Mouse (Mus musculus): Measurements from ENCODE around the gene Phospho1.

DNA sequence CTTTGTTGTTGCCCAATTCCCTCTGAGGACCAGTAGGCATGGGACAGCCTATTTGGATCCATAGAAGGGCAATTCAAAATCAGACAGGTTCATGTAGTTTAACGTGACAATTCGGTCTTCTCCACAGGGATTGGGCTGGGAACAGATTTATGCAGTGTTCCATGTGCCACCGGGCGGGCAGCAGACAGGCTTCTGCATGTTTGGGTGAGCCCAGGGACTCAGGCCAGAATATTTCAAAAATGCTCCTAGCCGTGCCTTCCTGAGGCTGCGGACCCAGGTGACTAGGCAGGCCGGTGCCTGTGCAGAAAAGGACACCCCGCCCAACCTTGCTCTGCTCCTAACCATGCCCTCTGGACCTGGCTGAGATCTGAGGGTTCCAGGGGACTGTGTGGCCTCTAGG is 5.2 kb upstream of the Phospho1 start:
- TF ChIP-seq CTCF (IDR thresholded peaks at IDR 0.05; ENCODE audit: extremely low read depth, insufficient read length, insufficient replicate concordance, low read depth, low read length) (no peak), POLR2A (IDR thresholded peaks at IDR 0.05; ENCODE audit: low read depth, low read length) (no peak)

Measured in small intestine, adult 2 months (tissue).